ENCODE assay signal across 18 mouse cellular contexts in the genomic region with DNA sequence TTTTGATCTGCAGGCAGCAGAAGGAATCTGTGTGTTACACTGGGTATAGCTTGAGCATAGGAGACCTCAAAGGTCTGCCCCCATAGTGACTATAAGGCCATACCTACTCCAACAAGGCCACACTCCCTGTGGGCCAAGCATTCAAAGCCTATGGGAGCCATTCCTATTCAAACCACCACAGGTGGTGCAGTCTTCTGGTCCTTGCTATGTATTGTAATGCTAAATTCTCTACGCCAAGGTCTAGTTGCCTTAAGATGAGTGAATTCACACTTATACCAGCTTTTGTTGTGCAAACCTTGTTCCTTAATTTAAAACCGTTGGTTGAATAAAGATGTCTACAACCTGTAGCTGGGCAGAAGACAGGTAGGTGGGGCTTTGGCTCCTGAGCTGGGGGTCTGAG. TPM values are rescaled to one million over a fixed set of nuclear protein-coding genes. Genes with fewer than 3 reads are reported as not detected.
"Had no signal": no experiment of that assay in that cellular context is flagged by ENCODE, and none has a peak within 500 bp of the region (broad histone marks: within the 10 kb centered on the region; RNA-seq: fewer than 3 reads in every experiment).

No protein-coding gene starts in this region.

- H3K9me3 ChIP-seq: midbrain, embryonic 12.5 days; neural tube, embryonic 12.5 days; stomach, embryonic 15.5 days had no signal

- H3K36me3 ChIP-seq: midbrain, embryonic 10.5 days; midbrain, embryonic 12.5 days; neural tube, embryonic 12.5 days; stomach, embryonic 15.5 days had no signal

- H3K27me3 ChIP-seq: neural tube, embryonic 12.5 days; stomach, embryonic 15.5 days had no signal

- H3K9ac ChIP-seq: lung, embryonic 14.5 days; midbrain, embryonic 12.5 days; neural tube, embryonic 12.5 days; stomach, embryonic 15.5 days had no signal

- H3K4me3 ChIP-seq: midbrain, embryonic 10.5 days; midbrain, embryonic 12.5 days; neural tube, embryonic 12.5 days; stomach, embryonic 15.5 days had no signal

- H3K27ac ChIP-seq: midbrain, embryonic 10.5 days; midbrain, embryonic 12.5 days; neural tube, embryonic 12.5 days; stomach, embryonic 15.5 days; stomach, postnatal 0 days had no signal

- ATAC-seq: midbrain, embryonic 16.5 days had no signal

- H3K4me2 ChIP-seq: lung, embryonic 14.5 days; midbrain, embryonic 12.5 days; neural tube, embryonic 12.5 days; stomach, embryonic 15.5 days had no signal

- H3K4me1 ChIP-seq: midbrain, embryonic 10.5 days; midbrain, embryonic 12.5 days; neural tube, embryonic 12.5 days had no signal

- DNase-seq: lung, adult 18-20 months; lung, embryonic 14.5 days; lung, postnatal 10 days; lung, postnatal 4 days; midbrain, embryonic 14.5 days; right cerebral cortex, postnatal 14 days; thymus, adult 2 months; thymus, postnatal 25 days; thymus, postnatal 4 days had no signal

RNA-seq across cellular contexts. Expression of a gene that starts 35.4 kb away (rescaled TPM):
- total RNA-seq: megakaryocyte, adult 5-6 weeks; megakaryocyte-erythroid progenitor cell, adult 5-6 weeks; neutrophil, adult 5-6 weeks had no signal
